Mouse (Mus musculus) bone marrow macrophage, adult 2 months (primary cell): ENCODE results near the gene Ppp4r1. TPM values are rescaled to one million over a fixed set of nuclear protein-coding genes. Genes with fewer than 3 reads are reported as not detected.

ENCODE experiments used
- H3K27ac ChIP-seq: 2 replicates; pipeline ENCODE4 v1.5.1; 2012; ENCODE audit warnings: low read depth, low read length; ENCODE audit not compliant: insufficient read depth
- H3K4me1 ChIP-seq: 2 replicates; pipeline ENCODE4 v1.6.1; 2012; ENCODE audit warnings: low read length; ENCODE audit not compliant: control insufficient read depth, insufficient read depth
- H3K4me3 ChIP-seq: 2 replicates; pipeline ENCODE4 v1.5.1; 2012; ENCODE audit warnings: mild to moderate bottlenecking, low read length, moderate library complexity; ENCODE audit not compliant: insufficient read depth
- CTCF ChIP-seq: IDR thresholded peaks from 2 replicates; pipeline ENCODE4 v1.5.1; 2012; ENCODE audit warnings: low read depth, mild to moderate bottlenecking, low read length, moderate library complexity
- POLR2A ChIP-seq: IDR thresholded peaks from 2 replicates; pipeline ENCODE4 v1.6.1; 2012; ENCODE audit warnings: mild to moderate bottlenecking, low read depth, low read length, borderline replicate concordance
- polyA plus RNA-seq: library from polyadenylated mRNA; stranded (reverse); fragments of >200 nt; gene quantifications from 2 replicates; pipeline ENCODE4 v1.2.4, GENCODE M21; 2012; ENCODE audit not compliant: missing spikeins, insufficient read depth, insufficient read length

Ppp4r1 gene
- polyA plus RNA-seq, 1 experiment = 58.9 TPM

- TF ChIP-seq POLR2A (no peak), CTCF (no peak)
- no peak overlapping the region for H3K27ac ChIP-seq
- no peaks in the 10 kb centered on the region for H3K4me1 ChIP-seq
- H3K4me3 ChIP-seq = no peak overlapping the region
Observed at GRCm38 (mm10) chr17:65827119-65827840, 44.9 kb downstream of the Ppp4r1 start.

DNA sequence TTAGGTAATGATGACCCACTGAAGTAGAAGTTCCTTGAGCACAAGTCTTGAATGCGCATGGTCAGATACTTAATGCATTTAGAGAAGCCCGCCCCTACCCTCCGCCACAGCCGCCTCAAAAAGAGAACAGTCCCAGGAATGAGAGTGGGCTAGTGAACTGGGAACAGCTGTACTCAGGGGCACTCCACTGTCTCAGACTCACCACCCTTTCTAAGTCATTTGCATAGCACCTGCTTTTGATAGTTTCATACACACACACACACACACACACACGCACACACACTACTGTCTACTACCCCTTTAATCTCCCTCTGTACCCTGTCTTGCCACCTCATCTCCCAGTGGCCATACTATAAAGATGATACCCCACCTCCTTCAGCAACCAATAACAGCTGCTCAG lies 45.5 kb downstream of the Ppp4r1 start:
- Histone ChIP-seq H3K27ac (no peak overlapping the region), H3K4me1 (no peaks in the 10 kb centered on the region), H3K4me3 (no peak overlapping the region)
- no peak for TF ChIP-seq CTCF
- no peak for TF ChIP-seq POLR2A

GRCm38 (mm10) chr17:65828951-65829350 lies 46.6 kb downstream of the Ppp4r1 start:
- H3K27ac ChIP-seq = no peak overlapping the region
- no peaks in the 10 kb centered on the region for H3K4me1 ChIP-seq
- H3K4me3 ChIP-seq = no peak overlapping the region
- TF ChIP-seq CTCF = no peak
- no peak for TF ChIP-seq POLR2A

DNA sequence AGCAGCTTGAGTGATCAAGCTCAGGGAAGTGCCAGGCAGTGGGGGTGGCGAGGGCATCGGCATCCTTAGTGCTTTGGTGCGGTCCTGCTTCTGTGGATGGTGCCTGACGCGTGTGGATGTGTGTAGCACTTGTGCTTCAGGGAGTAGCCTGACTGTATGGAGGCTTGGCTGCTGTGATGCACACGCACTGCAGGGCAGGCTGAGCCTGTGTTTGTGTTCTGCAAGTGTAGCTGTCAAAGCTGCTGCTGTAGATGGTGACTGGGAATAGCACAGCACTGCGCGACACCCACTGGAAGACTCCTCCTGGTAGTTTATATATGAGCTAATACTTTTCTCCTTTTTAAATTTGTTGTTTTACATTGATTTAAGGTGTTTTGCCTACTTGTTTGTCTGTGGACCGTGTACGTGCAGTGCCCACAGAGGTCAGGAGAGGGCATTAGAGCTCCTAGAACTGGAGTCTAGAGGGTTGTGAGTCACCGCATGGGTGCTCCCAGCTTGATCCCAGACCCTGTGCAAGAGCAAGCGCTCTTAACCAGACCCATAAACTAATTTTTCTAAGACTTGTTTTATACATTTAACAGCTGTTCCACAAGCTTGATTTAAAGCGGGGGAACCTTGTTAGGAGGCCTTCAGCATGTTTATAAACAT lies 48.0 kb downstream of the Ppp4r1 start:
- TF ChIP-seq POLR2A (no peak), CTCF (no peak)
- Histone ChIP-seq H3K4me1 (no peaks in the 10 kb centered on the region), H3K4me3 (no peak overlapping the region), H3K27ac (no peak overlapping the region)

DNA sequence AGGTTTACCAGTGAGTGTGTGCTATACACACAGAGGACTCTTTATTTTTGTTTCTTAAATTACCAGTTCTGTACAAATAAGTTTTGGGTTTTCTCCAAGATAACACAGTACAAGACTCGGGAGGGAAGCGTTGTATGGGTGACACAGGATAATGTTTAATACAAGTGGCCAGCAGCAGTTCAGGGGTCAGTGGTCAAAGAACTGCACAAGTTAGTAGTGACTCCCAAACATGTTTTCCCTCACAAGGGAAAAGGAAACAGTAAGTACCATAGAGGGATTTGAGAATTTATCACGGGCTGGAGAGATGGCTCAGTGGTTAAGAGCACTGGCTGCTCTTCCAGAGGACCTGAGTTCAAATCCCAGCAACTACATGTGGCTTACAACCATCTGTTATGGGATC lies 51.5 kb downstream of the Ppp4r1 start:
- TF ChIP-seq POLR2A = no peak
- TF ChIP-seq CTCF = no peak
- H3K4me1 ChIP-seq = no peaks in the 10 kb centered on the region
- no peak overlapping the region for H3K4me3 ChIP-seq
- no peak overlapping the region for H3K27ac ChIP-seq

DNA sequence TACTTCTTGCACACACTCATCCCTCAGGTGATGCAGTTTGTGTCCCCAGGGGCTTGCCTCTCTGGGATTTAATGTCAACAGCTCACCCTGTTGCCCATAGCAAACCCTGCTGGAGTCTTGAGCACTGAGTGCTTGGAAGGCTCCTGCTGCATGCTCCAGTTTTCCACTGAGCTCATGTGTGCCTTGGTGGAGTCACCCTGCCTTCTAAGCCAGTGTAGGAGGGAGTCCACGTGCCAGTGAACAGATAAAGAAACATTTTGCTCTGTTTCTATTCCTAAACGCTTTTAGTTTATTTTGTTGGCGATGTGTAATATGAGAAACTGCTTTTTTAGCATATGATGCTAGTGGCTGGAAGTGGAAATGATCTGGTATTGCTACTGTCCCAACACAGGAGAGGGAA lies 54.4 kb downstream of the Ppp4r1 start:
- TF ChIP-seq CTCF (no peak), POLR2A (no peak)
- Histone ChIP-seq H3K4me1 (peaks cover 9% of the 10 kb centered on the region), H3K4me3 (no peak overlapping the region), H3K27ac (no peak overlapping the region)

GRCm38 (mm10) chr17:65839541-65840256 lies 57.3 kb downstream of the Ppp4r1 start:
- peaks cover 9% of the 10 kb centered on the region for H3K4me1 ChIP-seq
- no peak overlapping the region for H3K27ac ChIP-seq
- TF ChIP-seq CTCF (no peak), POLR2A (no peak)
- H3K4me3 ChIP-seq = no peak overlapping the region

DNA sequence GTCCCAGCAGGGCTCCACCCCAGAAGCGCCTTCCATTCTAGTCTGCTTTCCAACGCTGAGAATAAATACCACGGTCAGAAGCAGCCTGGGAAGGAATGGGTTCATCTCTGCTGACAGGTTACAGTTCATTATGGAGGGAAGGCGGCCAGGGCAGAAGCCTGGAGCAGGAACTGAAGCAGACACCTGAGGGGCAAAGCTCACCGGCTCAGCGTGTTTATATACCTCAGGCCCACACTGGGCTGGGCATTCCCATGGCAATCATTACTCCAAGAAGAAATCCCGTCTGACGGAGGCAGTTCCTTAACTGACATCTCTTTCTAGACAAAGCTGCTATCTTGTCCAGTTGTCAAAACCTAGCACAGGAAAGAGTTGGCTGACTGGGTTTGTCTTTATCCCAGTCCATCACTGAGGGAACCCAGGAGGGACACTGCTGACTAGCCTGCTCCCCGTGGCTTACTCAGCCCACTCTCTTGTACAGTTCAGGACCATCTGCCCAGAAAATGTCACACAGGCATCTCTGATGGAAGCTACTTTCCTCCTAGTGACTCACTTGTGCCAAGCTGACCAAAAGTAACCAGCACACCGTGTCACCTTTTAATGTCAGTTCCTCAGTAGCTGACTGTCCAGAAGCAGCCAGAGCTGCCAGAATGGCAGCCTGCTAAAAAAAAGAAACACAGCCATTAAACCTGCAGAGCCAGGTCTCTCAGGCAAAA lies 60.5 kb downstream of the Ppp4r1 start:
- peaks cover 9% of the 10 kb centered on the region for H3K4me1 ChIP-seq
- no peak overlapping the region for H3K4me3 ChIP-seq
- no peak overlapping the region for H3K27ac ChIP-seq
- TF ChIP-seq POLR2A (no peak), CTCF (no peak)

- H3K27ac ChIP-seq = no peak overlapping the region
- no peaks in the 10 kb centered on the region for H3K4me1 ChIP-seq
- no peak overlapping the region for H3K4me3 ChIP-seq
- TF ChIP-seq POLR2A (no peak), CTCF (no peak)
Observed at GRCm38 (mm10) chr17:65845423-65845822, 63.0 kb downstream of the Ppp4r1 start.
